Mouse (Mus musculus): ENCODE measurements at regions not wholly inside any gene's neighbourhood (a gene's known extent, or its start where the extent isn't known, plus 50 kb on each side); places are given as distances from the start of the nearest gene placed in this dataset.
"Not testable (repeated sequence)": the region's sequence is repeated elsewhere in the genome, so short reads cannot be mapped to it uniquely, and the experiment has no call there.

- intact Hi-C loops (cut with DNase I): no loop called here
- DNase-seq: no peak
Measured at GRCm38 (mm10) chr10:118599610-118600009, 158.8 kb downstream of the Ifng start.

DNA sequence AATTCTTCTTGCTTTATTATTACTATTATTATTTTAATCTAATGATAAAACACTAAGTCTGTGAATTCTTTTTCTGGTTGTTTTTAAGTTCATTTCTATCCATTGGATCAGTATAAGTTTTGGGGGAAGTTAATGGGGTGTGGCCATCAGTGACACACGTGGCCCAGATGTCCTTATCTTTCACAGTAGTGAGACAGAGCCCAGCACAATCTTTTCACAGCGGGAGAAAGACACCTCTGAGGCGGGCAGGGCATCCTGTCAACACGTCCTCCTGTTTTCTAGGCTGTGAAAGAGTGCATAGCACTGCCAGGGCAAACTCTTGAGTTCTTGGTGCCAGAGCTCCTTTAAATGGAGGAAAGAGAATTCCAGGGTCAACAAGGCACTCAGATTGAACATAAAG is 162.1 kb downstream of the Ifng start:
- no peak for DNase-seq
- intact Hi-C loops (cut with DNase I): no loop called here

GRCm38 (mm10) chr10:118603857-118604414 is 163.1 kb downstream of the Ifng start:
- intact Hi-C loops (cut with DNase I): no loop called here
- DNase-seq: no peak

GRCm38 (mm10) chr10:118605156-118605821 is 164.4 kb downstream of the Ifng start:
- DNase-seq: no peak
- intact Hi-C loops (cut with DNase I): no loop called here

DNA sequence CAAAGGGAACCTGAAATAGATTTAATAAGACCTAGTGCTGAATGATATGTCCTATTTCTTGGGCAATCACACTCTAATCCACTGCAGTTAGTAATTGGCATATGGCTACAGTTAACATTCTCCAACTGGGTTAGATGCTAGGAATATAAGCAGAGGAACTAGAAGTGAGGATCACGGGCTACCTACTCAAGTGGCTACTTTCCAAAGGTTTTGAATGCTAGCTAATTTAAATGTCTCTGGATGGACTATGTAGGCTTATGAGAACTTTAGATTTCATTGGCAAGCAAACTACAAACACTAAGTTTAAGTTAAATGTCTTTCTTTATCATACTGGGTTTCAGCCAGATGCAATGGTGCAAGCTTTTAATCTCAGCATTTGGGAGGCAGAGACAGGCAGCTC is 166.6 kb downstream of the Ifng start:
- intact Hi-C loops (cut with DNase I): no loop called here
- no peak for DNase-seq

DNA sequence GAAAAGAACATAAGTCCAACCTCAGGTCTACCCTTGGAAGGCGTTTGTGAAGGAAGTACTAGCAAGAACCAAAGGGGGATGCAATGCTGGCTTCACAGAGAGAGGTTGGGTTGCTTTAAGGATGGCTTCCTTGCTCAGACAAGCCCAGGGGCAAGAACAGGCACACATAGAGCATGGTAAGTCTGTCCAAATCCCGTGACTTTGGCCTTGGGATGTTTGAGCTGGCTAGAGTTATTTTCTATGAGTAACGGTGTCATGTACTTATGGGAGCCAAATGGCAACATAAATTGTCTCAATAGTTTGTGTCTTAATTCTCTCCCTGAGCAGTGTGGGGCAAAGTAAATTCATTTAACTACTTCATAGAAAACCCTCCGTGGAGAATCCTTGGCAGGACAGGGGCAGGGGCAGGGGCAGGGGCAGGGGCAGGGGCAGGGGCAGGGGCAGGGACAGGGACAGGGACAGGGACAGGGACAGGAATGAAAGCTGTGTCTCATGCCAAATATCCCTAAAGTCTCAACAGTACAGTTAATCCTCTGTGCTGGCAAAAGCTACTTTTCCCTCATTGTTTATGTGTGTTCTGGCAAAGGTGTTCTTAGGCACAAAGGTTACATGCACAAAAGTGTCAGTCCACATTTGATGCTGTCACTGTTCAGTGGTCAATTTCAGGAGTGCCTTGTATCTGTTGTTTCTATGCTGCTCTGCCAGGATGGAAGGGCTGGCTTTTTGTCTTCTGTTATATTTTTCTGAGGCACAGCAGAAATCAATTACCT is 167.7 kb downstream of the Ifng start:
- intact Hi-C loops (cut with DNase I): no loop called here
- DNase-seq: no peak

GRCm38 (mm10) chr10:118609157-118609556 is 168.3 kb downstream of the Ifng start:
- intact Hi-C loops (cut with DNase I): no loop called here
- no peak for DNase-seq

DNA sequence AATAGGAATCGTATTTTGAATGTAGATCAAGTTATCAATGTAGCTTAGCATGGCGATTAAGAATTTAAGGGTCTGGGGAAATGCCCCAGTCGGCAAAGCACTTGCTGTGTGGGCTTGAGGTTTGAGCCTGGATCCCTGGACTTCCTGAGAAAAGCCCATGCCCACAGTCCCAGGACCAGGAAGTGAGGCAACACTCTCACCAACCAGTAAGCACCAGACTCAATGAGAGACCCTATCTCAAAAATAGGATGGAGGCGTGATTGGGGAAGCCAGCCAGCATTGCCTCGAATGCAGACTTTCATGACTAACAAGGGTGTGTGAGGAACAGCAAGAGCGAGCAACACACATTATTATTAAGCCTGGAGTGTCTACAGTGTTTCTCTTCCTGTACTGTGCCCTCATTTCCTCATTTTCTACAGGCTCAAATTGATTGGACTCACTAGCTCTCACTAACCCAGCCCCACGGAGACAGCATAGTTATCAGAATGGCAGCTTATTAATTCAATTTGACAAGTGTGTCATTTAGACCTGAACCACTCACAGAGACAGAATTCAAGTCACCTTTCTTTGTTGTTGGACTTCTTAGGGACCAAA is 170.1 kb downstream of the Ifng start:
- DNase-seq: no peak
- intact Hi-C loops (cut with DNase I): no loop called here

GRCm38 (mm10) chr10:118612091-118612490 is 171.2 kb downstream of the Ifng start:
- intact Hi-C loops (cut with DNase I): no loop called here
- no peak for DNase-seq

GRCm38 (mm10) chr10:118613056-118613695 is 172.3 kb downstream of the Ifng start:
- intact Hi-C loops (cut with DNase I): no loop called here
- DNase-seq: no peak

GRCm38 (mm10) chr10:118614251-118614865 is 173.5 kb downstream of the Ifng start:
- no peak for DNase-seq
- intact Hi-C loops (cut with DNase I): no loop called here

DNA sequence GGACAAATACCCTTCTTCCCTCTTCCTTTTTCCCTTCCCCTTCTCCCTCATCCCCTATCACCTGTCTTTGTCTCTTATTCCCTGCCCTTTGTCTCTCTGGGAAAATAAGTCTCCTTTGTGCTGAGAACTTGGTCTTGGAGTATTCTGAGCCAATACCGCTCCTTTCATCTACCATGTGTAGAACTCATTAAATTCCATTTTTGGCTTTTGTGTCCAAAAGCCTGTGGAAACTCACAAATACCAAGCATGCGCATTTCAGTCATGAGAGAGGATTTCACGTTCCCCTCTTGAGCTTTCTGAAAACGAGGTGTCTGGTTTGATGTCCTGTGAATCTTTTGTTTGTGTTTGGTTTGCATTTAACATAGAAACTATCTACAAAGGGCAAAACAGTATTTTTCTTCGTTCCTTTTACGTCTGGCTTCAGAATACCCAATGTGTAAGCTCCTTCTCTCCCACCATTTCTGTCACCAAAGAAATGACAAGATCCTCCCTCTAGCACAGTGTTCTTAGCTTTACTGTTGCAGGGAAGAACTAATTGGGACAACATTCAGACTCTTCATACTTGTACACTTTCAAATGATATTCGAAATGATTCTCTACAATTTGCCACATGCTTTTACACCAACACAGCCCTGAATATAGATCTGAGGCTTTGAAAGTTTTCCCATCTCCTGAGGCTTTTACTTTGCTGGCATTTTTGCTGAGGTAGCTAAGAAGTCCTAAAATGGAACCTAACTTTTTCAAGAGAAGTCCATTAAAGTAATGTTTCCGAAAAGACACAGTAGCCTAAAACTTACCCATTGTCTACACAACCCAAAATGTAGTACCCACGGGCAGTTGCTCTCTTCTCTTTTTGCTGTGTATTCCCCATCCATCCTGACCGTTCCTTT is 174.5 kb downstream of the Ifng start:
- DNase-seq: no peak
- intact Hi-C loops (cut with DNase I): no loop called here

- no peak for DNase-seq
- intact Hi-C loops (cut with DNase I): no loop called here
Measured at GRCm38 (mm10) chr10:118616031-118616615, 175.3 kb downstream of the Ifng start.

DNA sequence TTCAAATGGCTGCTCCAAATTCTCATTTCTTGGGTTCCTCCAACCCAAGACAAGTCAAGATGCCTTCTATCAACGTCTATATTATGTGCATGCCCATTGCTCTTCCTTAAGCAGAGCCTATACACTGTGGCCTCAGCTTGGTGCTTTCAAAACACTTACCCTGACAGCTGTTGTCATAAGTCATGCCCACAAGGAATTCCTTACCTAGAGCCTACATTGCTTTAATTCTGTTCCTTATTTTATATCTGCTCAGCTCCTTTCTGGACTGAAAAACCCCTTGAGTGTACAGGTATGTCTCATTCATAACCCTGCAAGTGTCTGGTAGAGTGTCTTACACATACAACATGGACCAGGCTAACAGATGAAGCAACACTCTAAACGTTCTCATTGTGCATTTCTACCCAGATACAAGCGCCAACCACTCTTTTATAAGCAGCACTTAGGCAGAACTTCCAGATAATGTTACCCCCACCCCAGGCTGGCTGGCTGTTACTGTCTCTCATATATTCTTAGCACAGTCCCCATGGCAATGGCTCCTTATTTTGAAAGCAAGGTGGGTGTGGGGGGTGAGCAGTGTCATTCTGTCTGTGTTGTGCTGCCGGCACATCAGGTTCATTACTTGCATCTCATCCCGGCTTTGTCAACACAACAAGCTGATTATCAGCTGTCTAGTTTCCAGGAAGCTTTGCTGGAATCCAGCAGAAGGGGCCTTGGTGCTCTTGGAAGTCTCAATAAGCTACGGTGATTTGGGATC is 176.6 kb downstream of the Ifng start:
- DNase-seq: no peak
- intact Hi-C loops (cut with DNase I): no loop called here

- DNase-seq; intact Hi-C loops (cut with DNase I): not testable (repeated sequence)
Measured at GRCm38 (mm10) chr10:118618251-118618650, 177.4 kb downstream of the Ifng start.

GRCm38 (mm10) chr10:118618766-118619600 is 178.1 kb downstream of the Ifng start:
- DNase-seq: no peak
- intact Hi-C loops (cut with DNase I): no loop called here

DNA sequence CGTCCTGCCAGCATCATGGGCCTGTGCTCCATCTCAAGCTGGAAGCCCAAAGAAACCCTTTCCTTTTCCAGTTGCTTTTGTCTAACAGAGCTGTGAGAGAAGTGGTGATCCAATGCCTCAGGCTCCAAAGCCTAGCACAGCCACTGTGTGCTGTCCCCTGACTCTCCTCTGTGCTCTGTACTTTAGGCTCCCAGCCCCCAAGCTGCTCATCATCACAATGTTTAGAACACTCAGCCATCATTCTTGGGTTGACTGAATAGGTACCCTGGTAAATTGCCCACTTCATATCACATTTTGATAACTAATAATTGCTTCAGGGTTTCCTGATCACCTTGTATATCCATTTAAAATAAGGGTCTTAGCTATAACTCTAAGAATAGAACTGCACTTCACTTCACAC is 178.8 kb downstream of the Ifng start:
- intact Hi-C loops (cut with DNase I): no loop called here
- DNase-seq: no peak

DNA sequence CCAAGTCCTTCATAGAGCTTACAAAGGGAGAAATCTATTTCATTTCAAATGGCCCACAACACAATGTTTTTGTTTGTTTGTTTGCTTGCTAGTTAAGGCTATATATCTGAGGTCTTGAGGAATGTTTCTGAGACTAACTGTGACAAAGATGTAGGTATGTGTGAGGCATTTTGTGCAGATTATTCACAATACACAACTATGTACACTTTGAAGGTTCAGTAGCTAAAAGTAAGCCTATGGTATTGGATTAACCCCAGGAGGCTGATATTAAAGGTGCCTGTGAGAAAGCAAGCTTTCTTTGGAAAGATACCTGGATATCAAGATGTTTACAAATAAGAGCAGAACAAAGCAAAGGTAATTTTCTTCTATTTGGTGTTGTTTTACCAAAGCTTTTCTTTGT is 179.8 kb downstream of the Ifng start:
- intact Hi-C loops (cut with DNase I): no loop called here
- DNase-seq: no peak

Data from heart, postnatal 36 days (tissue).